Mouse (Mus musculus) frontal cortex, adult (tissue): ENCODE measurements around the gene Mtmr10.

Experiments used
- ATAC-seq: cut with Nextera tagmentation; 2 replicates; pipeline ENCODE4 v1.9.2; 2017; ENCODE audit warnings: mild to moderate bottlenecking, moderate library complexity, mixed read lengths; ENCODE audit not compliant: low TSS enrichment

Mtmr10 gene

DNA sequence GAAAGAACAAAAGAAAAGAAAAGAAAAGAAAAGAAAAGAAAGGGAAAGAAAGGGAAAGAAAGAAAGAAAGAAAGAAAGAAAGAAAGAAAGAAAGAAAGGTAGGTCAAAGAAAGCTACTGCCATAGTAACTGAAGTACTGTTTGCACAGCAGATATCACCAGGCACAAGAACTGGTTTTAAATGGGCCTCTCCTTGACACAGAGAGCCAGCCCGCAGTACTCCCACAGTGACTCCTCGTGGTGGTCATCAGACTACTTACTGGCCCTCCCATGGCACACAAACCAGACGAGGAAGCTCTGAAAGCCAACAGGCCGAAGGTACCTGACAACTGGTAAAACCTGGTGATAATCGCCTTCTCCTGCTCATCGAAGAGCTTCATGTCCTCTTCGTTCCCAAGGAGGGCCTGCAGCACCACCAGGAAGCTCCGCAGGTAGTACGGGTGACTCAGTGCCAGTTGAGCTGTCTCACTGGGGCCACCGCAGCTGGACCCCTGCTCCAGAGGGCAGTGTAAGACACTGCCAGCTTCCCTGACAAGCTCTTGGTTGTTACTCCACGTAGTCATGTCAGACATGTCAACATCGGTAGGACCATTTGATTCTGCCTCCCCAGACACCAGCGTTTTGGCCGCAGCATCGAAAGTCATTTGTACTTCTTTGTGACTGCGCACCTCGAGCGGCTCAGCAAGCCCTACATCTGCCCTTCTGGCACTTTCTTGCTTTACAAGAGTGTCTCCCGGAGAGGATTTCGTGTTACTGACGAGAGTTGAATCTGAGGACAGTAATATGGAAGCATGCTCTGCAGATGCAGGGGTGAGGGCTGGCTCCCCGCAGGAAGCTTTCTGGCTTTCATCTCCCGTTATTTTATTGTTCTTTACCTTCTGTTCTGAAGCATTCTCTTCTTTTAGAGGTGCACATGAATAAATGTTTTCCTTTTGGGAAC is 84.8 kb downstream of the Mtmr10 start:
- no peak for ATAC-seq

- no peak for ATAC-seq
Observed at GRCm38 (mm10) chr7:64373147-64373829, 85.8 kb downstream of the Mtmr10 start.

DNA sequence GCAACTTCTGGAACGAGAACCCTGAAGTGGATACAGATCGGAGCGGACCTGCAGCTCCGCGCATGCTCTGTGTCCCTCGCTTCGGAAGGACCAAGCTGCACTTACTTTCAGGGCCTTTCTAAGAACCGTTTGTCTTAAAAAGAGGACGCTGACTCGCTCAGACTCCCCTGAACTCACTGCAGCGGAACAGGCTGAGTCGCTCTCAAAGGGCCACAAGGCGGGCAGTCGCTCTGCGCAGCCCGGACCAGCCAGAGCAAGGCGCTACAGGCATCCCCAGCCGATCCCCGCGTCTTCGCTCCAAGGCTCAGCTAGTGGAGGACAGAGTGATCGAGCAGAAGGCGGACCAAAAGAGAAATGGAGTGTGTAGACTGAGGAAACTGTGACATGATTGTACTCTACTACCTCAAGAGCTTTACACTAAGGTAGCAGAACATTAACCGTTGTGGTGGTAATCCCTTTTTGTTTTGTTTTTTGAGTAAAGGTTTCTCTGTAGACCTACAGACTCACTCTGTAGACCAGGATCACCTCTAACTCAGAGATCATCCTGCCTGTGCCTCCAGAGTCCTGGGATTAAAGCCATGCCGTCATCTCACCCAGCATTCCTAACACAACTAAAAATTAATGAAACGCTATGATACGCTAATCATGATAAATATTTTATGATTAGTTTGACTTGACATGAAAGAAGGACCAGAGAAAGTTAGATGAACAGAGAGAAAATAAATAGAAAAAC is 86.5 kb downstream of the Mtmr10 start, which contains the start of gene Fan1:
Gene Fan1, minus strand, starts transcription at position 266 of the 733 bp plus-strand sequence.
- peak; percentile 97 for ATAC-seq
